Mouse (Mus musculus): ENCODE results near the gene Serinc5. TPM values are rescaled to one million over a fixed set of nuclear protein-coding genes. Genes with fewer than 3 reads are reported as not detected.
A peak's percentile ranks its signal among the peaks of the same experiment; 100 is the strongest.

Gene Serinc5
- polyA plus RNA-seq, 1 experiment from 2014 or later: 18.0 TPM

DNA sequence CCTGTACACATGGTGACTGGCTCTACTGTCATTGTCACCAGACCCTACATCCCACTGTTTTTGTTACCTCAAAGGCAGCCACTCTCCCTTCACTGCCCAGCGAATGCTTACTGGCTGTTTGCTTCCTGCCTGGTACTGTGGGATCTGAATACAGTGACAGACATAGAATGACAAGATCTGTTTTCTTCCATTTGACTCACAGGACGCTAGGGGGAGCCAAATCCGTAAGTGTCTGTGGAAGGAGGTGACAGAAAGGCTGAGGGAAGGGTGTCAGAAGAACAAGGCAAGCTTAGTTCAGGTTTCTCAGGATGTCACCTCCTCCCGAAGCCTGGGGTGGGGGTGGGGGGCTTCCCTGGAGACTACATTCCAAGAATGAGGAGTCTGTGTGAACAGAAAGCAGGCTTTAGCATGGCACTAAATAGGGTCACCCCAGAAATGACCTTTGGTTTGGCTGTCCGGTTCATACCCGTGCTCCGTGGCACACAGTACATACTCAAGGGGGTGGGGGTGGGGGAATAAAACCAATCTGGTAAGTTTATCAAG, 140.2 kb downstream of the Serinc5 start:
- ATAC-seq (ENCODE audit: low FRiP score, low TSS enrichment): peak; percentile 63
- Histone ChIP-seq H3K27ac (ENCODE audit: low read depth, low read length) (no peak overlapping the region), H3K9me3 (ENCODE audit: control insufficient read depth, low read length) (no peaks in the 10 kb centered on the region), H3K4me3 (ENCODE audit: low read length) (no peak overlapping the region), H3K9ac (ENCODE audit: low read depth, low read length) (no peak overlapping the region), H3K4me2 (replicated peaks; ENCODE audit: low read depth, low read length) (peak overlapping the region; percentile 17; the same call in 1 of the 2 replicates), H3K27me3 (ENCODE audit: control insufficient read depth, insufficient read depth, low read length) (no peaks in the 10 kb centered on the region), H3K4me1 (ENCODE audit: control insufficient read depth, insufficient read depth, low read length) (no peaks in the 10 kb centered on the region), H3K36me3 (ENCODE audit: control insufficient read depth, insufficient read depth, low read length) (no peaks in the 10 kb centered on the region)
- 16% methylated on average over 7 of the region's 7 CpGs for WGBS

DNA sequence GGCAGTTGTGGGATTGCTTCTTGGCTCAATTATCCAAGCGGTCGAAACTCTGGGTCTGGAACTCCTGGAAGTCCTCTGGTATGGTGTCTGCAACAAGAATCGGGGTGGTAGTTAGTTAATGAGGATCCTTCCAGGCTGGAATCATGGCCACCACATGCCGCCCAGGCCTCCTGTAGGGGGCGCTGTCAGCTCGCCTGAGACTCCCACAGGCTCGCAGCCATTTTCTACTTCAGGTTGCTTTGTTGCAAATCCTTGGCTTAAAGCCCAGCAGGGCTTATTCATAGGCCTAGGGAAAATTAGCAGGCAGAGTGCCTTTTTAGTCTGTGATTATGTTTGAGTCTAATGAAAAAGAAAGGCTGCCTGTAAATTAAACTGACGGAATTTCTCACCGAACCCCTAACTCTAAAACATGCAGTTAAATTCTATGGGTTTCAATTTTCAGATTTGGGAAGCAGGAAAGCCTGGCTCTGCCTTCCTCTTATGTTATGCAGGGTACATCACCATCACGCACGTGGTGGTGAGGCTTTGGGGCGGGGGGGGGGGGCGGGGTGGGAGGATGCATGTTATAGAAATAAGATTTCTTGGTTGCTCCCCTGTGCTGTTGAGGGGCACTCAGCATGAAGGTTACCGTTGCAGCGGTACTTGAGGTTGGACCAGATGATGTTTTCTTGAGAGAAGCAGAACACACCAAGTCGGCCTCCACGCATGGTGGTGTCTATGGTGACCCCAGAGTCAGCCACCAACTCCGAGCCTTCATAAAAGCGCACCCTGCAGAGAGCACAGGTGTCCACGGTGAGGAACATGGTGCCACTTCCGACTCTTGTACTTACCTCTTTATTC, 141.1 kb downstream of the Serinc5 start:
- H3K4me1 ChIP-seq (ENCODE audit: control insufficient read depth, insufficient read depth, low read length): no peaks in the 10 kb centered on the region
- no peak overlapping the region for H3K4me2 ChIP-seq (replicated peaks; ENCODE audit: low read depth, low read length)
- H3K9me3 ChIP-seq (ENCODE audit: control insufficient read depth, low read length): no peaks in the 10 kb centered on the region
- no peak overlapping the region for H3K27ac ChIP-seq (ENCODE audit: low read depth, low read length)
- H3K27me3 ChIP-seq (ENCODE audit: control insufficient read depth, insufficient read depth, low read length): no peaks in the 10 kb centered on the region
- H3K9ac ChIP-seq (ENCODE audit: low read depth, low read length): no peak overlapping the region
- ATAC-seq (ENCODE audit: low FRiP score, low TSS enrichment): no peak
- no peaks in the 10 kb centered on the region for H3K36me3 ChIP-seq (ENCODE audit: control insufficient read depth, insufficient read depth, low read length)
- no peak overlapping the region for H3K4me3 ChIP-seq (ENCODE audit: low read length)
- WGBS: 68% methylated on average over 21 of the region's 21 CpGs

- 86% methylated on average over 8 of the region's 8 CpGs for WGBS
- no peak for ATAC-seq (ENCODE audit: low FRiP score, low TSS enrichment)
- H3K4me3 ChIP-seq (ENCODE audit: low read length): no peak overlapping the region
- no peak overlapping the region for H3K9ac ChIP-seq (ENCODE audit: low read depth, low read length)
- H3K27ac ChIP-seq (ENCODE audit: low read depth, low read length): no peak overlapping the region
- no peaks in the 10 kb centered on the region for H3K27me3 ChIP-seq (ENCODE audit: control insufficient read depth, insufficient read depth, low read length)
- H3K36me3 ChIP-seq (ENCODE audit: control insufficient read depth, insufficient read depth, low read length): no peaks in the 10 kb centered on the region
- H3K4me2 ChIP-seq (replicated peaks; ENCODE audit: low read depth, low read length): no peak overlapping the region
- H3K4me1 ChIP-seq (ENCODE audit: control insufficient read depth, insufficient read depth, low read length): no peaks in the 10 kb centered on the region
- no peaks in the 10 kb centered on the region for H3K9me3 ChIP-seq (ENCODE audit: control insufficient read depth, low read length)
Measured at GRCm38 (mm10) chr13:92753676-92754075, 142.8 kb downstream of the Serinc5 start.

DNA sequence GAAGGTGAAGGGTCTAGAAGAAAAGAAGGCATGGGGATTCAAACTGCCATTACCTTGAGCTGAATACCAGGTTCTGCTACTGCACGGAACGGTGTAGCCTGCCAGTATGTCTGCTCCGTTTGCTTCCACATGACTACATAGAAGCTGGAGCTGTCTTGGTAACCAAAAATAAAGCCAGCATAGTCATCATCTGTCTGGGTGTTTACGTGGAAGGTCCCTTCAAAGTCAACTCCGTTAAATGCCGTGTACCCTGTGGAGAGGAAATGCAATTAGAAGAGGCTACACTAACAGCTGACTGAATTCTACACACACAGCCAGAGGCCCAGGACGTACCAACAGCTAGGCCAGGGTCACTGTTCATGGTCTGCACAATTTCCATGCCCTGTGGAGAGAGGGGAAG, 144.1 kb downstream of the Serinc5 start:
- Histone ChIP-seq H3K36me3 (ENCODE audit: control insufficient read depth, insufficient read depth, low read length) (no peaks in the 10 kb centered on the region), H3K4me1 (ENCODE audit: control insufficient read depth, insufficient read depth, low read length) (no peaks in the 10 kb centered on the region), H3K4me3 (ENCODE audit: low read length) (no peak overlapping the region), H3K9ac (ENCODE audit: low read depth, low read length) (no peak overlapping the region), H3K27ac (ENCODE audit: low read depth, low read length) (no peak overlapping the region), H3K4me2 (replicated peaks; ENCODE audit: low read depth, low read length) (no peak overlapping the region), H3K9me3 (ENCODE audit: control insufficient read depth, low read length) (no peaks in the 10 kb centered on the region), H3K27me3 (ENCODE audit: control insufficient read depth, insufficient read depth, low read length) (no peaks in the 10 kb centered on the region)
- 87% methylated on average over 7 of the region's 7 CpGs for WGBS
- no peak for ATAC-seq (ENCODE audit: low FRiP score, low TSS enrichment)

DNA sequence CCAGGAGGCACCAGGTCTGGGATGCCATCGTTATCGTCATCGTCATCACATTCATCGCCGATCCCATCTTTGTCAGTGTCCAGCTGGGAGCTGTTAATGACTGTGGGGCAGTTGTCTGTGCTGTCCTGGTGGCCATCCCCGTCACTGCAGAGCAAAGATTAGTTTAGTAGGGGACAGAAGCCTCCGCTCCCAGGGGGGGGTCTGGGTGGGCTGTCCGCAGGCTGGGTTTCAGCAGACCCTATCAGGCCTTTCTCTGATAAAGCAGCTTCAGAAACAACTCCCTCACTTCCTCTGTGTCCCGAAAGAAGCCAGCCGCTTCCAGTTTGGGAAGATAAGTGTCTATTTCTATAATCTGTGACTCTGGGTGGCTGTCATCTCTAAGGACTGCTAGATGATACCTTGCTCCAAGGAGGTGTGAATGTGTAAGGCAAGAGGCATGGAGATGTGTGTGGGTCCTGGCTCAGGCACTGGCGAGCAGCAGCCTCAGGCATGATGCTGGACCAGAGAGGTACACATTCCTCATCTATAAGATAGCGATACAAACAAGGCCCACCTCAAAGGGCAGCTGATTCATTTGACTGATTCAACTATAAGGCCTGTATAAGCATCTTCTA, 147.2 kb downstream of the Serinc5 start:
- Histone ChIP-seq H3K9me3 (ENCODE audit: control insufficient read depth, low read length) (no peaks in the 10 kb centered on the region), H3K4me3 (ENCODE audit: low read length) (no peak overlapping the region), H3K9ac (ENCODE audit: low read depth, low read length) (no peak overlapping the region), H3K27me3 (ENCODE audit: control insufficient read depth, insufficient read depth, low read length) (no peaks in the 10 kb centered on the region), H3K27ac (ENCODE audit: low read depth, low read length) (no peak overlapping the region), H3K36me3 (ENCODE audit: control insufficient read depth, insufficient read depth, low read length) (no peaks in the 10 kb centered on the region), H3K4me2 (replicated peaks; ENCODE audit: low read depth, low read length) (no peak overlapping the region), H3K4me1 (ENCODE audit: control insufficient read depth, insufficient read depth, low read length) (no peaks in the 10 kb centered on the region)
- ATAC-seq (ENCODE audit: low FRiP score, low TSS enrichment): no peak
- 86% methylated on average over 12 of the region's 12 CpGs for WGBS

DNA sequence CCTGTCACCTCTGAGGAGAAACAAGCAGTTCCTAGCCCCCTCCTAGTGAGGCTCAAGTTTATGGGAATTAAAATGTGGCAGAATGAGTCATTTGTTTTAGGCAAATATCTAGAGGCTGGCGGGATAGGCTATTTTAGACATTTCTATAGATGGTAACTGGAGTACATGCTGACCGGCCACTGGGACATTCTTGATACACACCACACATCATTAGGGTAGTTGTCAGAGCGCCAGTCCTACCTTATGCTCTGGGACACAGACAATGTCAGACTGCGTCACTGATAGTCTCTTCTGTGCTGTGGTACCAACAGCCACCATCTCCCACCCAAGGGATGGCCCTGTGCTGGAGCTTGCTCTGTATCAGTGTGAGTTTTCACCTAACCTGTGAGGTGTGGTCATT, 148.2 kb downstream of the Serinc5 start:
- Histone ChIP-seq H3K4me2 (replicated peaks; ENCODE audit: low read depth, low read length) (no peak overlapping the region), H3K36me3 (ENCODE audit: control insufficient read depth, insufficient read depth, low read length) (no peaks in the 10 kb centered on the region), H3K9ac (ENCODE audit: low read depth, low read length) (no peak overlapping the region), H3K27ac (ENCODE audit: low read depth, low read length) (no peak overlapping the region), H3K9me3 (ENCODE audit: control insufficient read depth, low read length) (no peaks in the 10 kb centered on the region), H3K4me1 (ENCODE audit: control insufficient read depth, insufficient read depth, low read length) (no peaks in the 10 kb centered on the region), H3K4me3 (ENCODE audit: low read length) (no peak overlapping the region), H3K27me3 (ENCODE audit: control insufficient read depth, insufficient read depth, low read length) (no peaks in the 10 kb centered on the region)
- no peak for ATAC-seq (ENCODE audit: low FRiP score, low TSS enrichment)
- WGBS: 92% methylated on average over 4 of the region's 4 CpGs

DNA sequence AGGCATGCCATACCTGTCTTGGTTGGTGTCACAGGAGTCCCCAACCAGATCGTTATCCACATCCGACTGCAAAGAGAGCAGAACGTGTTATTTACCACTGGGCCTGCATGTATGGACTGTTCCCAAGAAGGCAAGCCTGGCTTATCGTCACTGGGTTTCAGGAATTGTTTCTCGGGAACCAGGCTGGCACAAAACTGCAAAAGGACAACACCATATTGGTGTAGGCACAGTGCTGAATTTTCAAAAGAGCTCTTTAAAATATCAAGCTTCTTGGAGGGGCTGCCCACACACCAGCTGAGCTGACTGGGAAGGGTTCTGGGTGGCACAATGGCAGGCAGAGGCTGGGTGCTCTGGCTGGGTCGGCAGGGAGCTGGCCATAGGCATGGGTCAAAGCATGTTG, 149.6 kb downstream of the Serinc5 start:
- H3K36me3 ChIP-seq (ENCODE audit: control insufficient read depth, insufficient read depth, low read length): no peaks in the 10 kb centered on the region
- H3K4me2 ChIP-seq (replicated peaks; ENCODE audit: low read depth, low read length): no peak overlapping the region
- H3K9ac ChIP-seq (ENCODE audit: low read depth, low read length): no peak overlapping the region
- no peaks in the 10 kb centered on the region for H3K4me1 ChIP-seq (ENCODE audit: control insufficient read depth, insufficient read depth, low read length)
- no peaks in the 10 kb centered on the region for H3K27me3 ChIP-seq (ENCODE audit: control insufficient read depth, insufficient read depth, low read length)
- 89% methylated on average over 6 of the region's 6 CpGs for WGBS
- no peak overlapping the region for H3K4me3 ChIP-seq (ENCODE audit: low read length)
- H3K27ac ChIP-seq (ENCODE audit: low read depth, low read length): no peak overlapping the region
- no peaks in the 10 kb centered on the region for H3K9me3 ChIP-seq (ENCODE audit: control insufficient read depth, low read length)
- ATAC-seq (ENCODE audit: low FRiP score, low TSS enrichment): no peak
